Mouse (Mus musculus) spleen, adult 2 months (tissue): ENCODE results near the gene Paf1. TPM values are rescaled to one million over a fixed set of nuclear protein-coding genes. Genes with fewer than 3 reads are reported as not detected.

Experiments
- DNase-seq, 2 experiments: peaks; one replicate each; pipeline versions ENCODE4 v3.0.0 to v3.0.0-alpha.2; 2012 to 2021; ENCODE audit warnings: low spot score in 2 of 2, low read depth in 1 of 2
- H3K27ac ChIP-seq: fragments of 200-500 bp; 2 replicates; pipeline ENCODE4 v1.5.1; 2012; ENCODE audit warnings: low read length, inconsistent platforms; ENCODE audit not compliant: insufficient read depth
- H3K27me3 ChIP-seq: fragments of 200-500 bp; 2 replicates; pipeline ENCODE4 v1.6.1; 2012; ENCODE audit warnings: mild to moderate bottlenecking, moderate library complexity, low read length, inconsistent platforms; ENCODE audit not compliant: control insufficient read depth, insufficient read depth
- H3K36me3 ChIP-seq: fragments of 200-500 bp; 2 replicates; pipeline ENCODE4 v1.6.1; 2012; ENCODE audit warnings: mild to moderate bottlenecking, low read length, inconsistent platforms; ENCODE audit not compliant: control insufficient read depth, insufficient read depth
- H3K4me1 ChIP-seq: fragments of 200-500 bp; 2 replicates; pipeline ENCODE4 v1.6.1; 2011; ENCODE audit warnings: inconsistent platforms; ENCODE audit not compliant: control insufficient read depth, insufficient read depth, insufficient read length
- H3K4me3 ChIP-seq: fragments of 200-500 bp; 2 replicates; pipeline ENCODE4 v1.5.1; 2011; ENCODE audit warnings: mild to moderate bottlenecking, inconsistent platforms; ENCODE audit not compliant: insufficient read depth, insufficient read length; ENCODE audit errors: extremely low read depth
- CTCF ChIP-seq: fragments of 200-500 bp; IDR thresholded peaks from 2 replicates; pipeline ENCODE4 v1.5.1; 2011; ENCODE audit warnings: mild to moderate bottlenecking, inconsistent platforms; ENCODE audit not compliant: insufficient read depth, insufficient read length, insufficient replicate concordance; ENCODE audit errors: extremely low read depth
- POLR2A ChIP-seq: fragments of 200-500 bp; IDR thresholded peaks from 2 replicates; pipeline ENCODE4 v1.6.1; 2011; ENCODE audit warnings: low read depth, low read length, inconsistent platforms
- WGBS: fragments of 180-500 bp; shearing (Covaris S2); methylation state at CpG from one replicate; pipeline ENCODE4 v1.1.7; 2018; 5-methylcytosine and 5-hydroxymethylcytosine counted together
- polyA plus RNA-seq: library from polyadenylated mRNA; depleted of rRNA; stranded (reverse); fragments of >200 nt; gene quantifications from 2 replicates; pipeline ENCODE4 v1.2.3, GENCODE M21; 2012

Gene Paf1
- polyA plus RNA-seq, 1 experiment, result 88.6 TPM

GRCm38 (mm10) chr7:28418096-28418670 is 25.4 kb downstream of the Paf1 start:
- TF ChIP-seq POLR2A (no peak), CTCF (no peak)
- WGBS, result 93% methylated on average over 8 of the region's 8 CpGs
- H3K27ac ChIP-seq, result no peak overlapping the region
- no peaks in the 10 kb centered on the region for H3K27me3 ChIP-seq
- peaks cover 11% of the 10 kb centered on the region for H3K36me3 ChIP-seq
- DNase-seq, result no peak
- no peak overlapping the region for H3K4me3 ChIP-seq
- H3K4me1 ChIP-seq, result no peaks in the 10 kb centered on the region

DNA sequence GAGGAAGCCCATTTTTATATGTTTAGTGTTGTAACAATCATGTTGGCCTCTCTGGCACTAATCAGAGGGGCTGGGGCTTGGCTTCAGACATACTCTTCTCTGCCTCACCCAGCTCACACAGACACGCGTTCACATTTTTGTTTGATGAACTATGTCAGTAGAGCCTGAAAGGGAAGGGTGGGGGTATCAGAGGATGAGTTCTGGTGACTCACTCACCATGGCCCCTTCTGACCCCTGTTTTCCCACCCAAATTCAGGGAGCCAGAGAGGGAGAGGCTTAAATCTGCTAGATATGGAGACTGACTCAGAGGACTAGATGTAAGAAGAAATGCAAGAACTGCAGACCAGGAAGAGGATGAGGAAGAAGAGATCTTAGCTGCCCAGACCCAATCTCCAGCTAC is 26.7 kb downstream of the Paf1 start:
- TF ChIP-seq POLR2A (no peak), CTCF (no peak)
- no peaks in the 10 kb centered on the region for H3K4me1 ChIP-seq
- H3K36me3 ChIP-seq, result peaks cover 12% of the 10 kb centered on the region
- DNase-seq, result no peak
- no peaks in the 10 kb centered on the region for H3K27me3 ChIP-seq
- no peak overlapping the region for H3K27ac ChIP-seq
- 94% methylated on average over 2 of the region's 2 CpGs for WGBS
- no peak overlapping the region for H3K4me3 ChIP-seq

- no peak for DNase-seq
- peaks cover 11% of the 10 kb centered on the region for H3K36me3 ChIP-seq
- no peaks in the 10 kb centered on the region for H3K4me1 ChIP-seq
- H3K27ac ChIP-seq, result no peak overlapping the region
- H3K27me3 ChIP-seq, result no peaks in the 10 kb centered on the region
- TF ChIP-seq POLR2A, result no peak
- TF ChIP-seq CTCF, result no peak
- H3K4me3 ChIP-seq, result no peak overlapping the region
- 89% methylated on average over 1 of the region's 1 CpGs for WGBS
Measured at GRCm38 (mm10) chr7:28423018-28423417, 30.3 kb downstream of the Paf1 start.

DNA sequence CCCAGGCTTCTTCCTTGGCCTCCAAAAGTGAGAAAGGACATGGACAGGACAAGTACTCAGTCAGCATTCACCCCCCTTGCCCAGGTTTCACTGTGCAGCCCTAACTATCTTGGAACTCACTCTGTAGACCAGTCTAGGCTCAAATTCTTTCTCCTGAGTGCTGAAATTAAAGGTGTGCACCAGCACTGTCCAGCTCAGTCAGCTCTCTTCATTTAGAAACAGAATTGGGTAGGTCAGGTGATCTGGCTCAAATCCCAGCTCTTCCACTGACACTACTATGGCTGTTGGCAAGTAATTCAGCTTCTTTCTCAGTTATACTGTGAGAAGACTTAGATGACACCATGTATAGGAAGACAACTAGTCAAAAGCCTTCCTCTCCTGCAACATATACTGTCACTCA is 35.0 kb downstream of the Paf1 start:
- Histone ChIP-seq H3K4me1 (peaks cover 5% of the 10 kb centered on the region), H3K27me3 (no peaks in the 10 kb centered on the region), H3K36me3 (peaks cover 8% of the 10 kb centered on the region), H3K27ac (no peak overlapping the region), H3K4me3 (no peak overlapping the region)
- no peak for DNase-seq
- TF ChIP-seq CTCF (no peak), POLR2A (no peak)

- Histone ChIP-seq H3K27ac (no peak overlapping the region), H3K4me3 (no peak overlapping the region), H3K36me3 (peaks cover 1% of the 10 kb centered on the region; the same call in 1 of the 2 replicates), H3K27me3 (no peaks in the 10 kb centered on the region), H3K4me1 (peaks cover 12% of the 10 kb centered on the region)
- no peak for TF ChIP-seq CTCF
- TF ChIP-seq POLR2A, result no peak
- DNase-seq, result no peak
- 16% methylated on average over 1 of the region's 1 CpGs for WGBS
Measured at GRCm38 (mm10) chr7:28430512-28430911, 37.8 kb downstream of the Paf1 start.

- Histone ChIP-seq H3K4me1 (peaks cover 14% of the 10 kb centered on the region), H3K4me3 (no peak overlapping the region), H3K27ac (no peak overlapping the region), H3K27me3 (no peaks in the 10 kb centered on the region), H3K36me3 (peaks cover 1% of the 10 kb centered on the region; the same call in 1 of the 2 replicates)
- WGBS, result 86% methylated on average over 2 of the region's 2 CpGs
- DNase-seq, result no peak
- TF ChIP-seq CTCF (no peak), POLR2A (no peak)
Measured at GRCm38 (mm10) chr7:28432252-28432651, 39.5 kb downstream of the Paf1 start.

DNA sequence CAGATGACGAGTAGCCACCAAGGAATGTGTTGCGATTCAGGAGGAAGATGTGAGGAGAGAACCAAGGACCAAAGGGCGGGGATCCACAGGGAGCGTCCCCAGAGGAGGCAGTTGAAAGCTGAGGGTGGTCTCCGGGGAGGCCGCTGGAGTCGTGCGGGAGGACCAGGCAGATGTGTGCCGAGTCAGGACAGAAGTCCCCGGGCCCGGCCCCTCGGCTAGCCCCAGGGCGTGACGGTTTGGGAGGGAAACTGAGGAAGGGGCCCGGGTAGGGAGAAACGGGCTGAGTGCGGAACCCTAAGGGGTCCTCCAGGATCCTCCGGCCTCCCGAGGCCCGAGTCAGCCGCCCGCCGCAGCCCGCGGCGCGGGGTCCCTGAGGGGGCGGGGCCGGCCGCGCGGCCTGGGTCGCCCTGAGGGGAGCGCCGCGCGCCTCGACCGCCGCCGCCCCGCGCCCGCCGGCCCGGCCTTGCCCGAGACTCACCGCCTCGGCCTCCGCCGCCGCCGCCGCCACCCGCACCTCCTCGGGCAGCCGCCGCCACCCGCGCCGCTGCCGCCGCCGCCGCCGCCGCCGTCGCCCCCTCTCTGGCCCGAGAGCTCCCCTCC is 43.0 kb downstream of the Paf1 start:
- Histone ChIP-seq H3K36me3 (peaks cover 1% of the 10 kb centered on the region; the same call in 1 of the 2 replicates), H3K27ac (peak overlapping the region; percentile 14; the same call in 1 of the 2 replicates), H3K4me1 (peaks cover 13% of the 10 kb centered on the region), H3K27me3 (no peaks in the 10 kb centered on the region), H3K4me3 (peak overlapping the region; percentile 67)
- no peak for TF ChIP-seq POLR2A
- TF ChIP-seq CTCF, result no peak
- 6% methylated on average over 35 of the region's 70 CpGs for WGBS
- DNase-seq, result peak in 1 of 2 experiments; percentile 29
